ENCODE assay signal across 8 mouse cellular contexts in genomic region chr2:74426746-74427145, GRCm38 (mm10).
A peak's percentile ranks its signal among the peaks of the same experiment; 100 is the strongest.
DNase-seq lines count a peak whose midpoint lies in the region; ATAC-seq and TF ChIP-seq lines count a peak whose summit lies in the region.

No protein-coding gene starts in this region.

- WGBS in forebrain, embryonic 13.5 days: 3% methylated on average over 15 of the region's 15 CpGs
- 18% methylated on average over 15 of the region's 15 CpGs for WGBS in olfactory bulb, adult 2 months

- peak overlapping the region; percentile 52 for H3K4me2 ChIP-seq in forebrain, embryonic 13.5 days

- DNase-seq in gastrocnemius, postnatal 14 days: peak; percentile 26
- DNase-seq in gastrocnemius, postnatal 36 days: no peak
- peak; percentile 23 to 34 for DNase-seq in layer of hippocampus, postnatal 25 days (ENCODE audit: extremely low spot score in 1 of 2, low spot score in 1 of 2)
- DNase-seq in adrenal gland, postnatal 36 days: no peak
- DNase-seq in thymus, postnatal 25 days: no peak
- no peak for DNase-seq in adrenal gland, adult 8-10 months

- 0 out of 2 replicates have a peak overlapping the region, but pooled peaks have one; percentile 40 for H3K9ac ChIP-seq in forebrain, embryonic 13.5 days

- intact Hi-C loops in gastrocnemius, postnatal 14 days (cut with DNase I; ENCODE audit: low total_unique reads): no loop called here
- intact Hi-C loops in gastrocnemius, postnatal 36 days (cut with DNase I): no loop called here

- H3K9me3 ChIP-seq in forebrain, embryonic 13.5 days (replicated peaks): no peaks in the 10 kb centered on the region

- no peaks in the 10 kb centered on the region; the same call in 1 of the 2 replicates for H3K27me3 ChIP-seq in forebrain, embryonic 13.5 days

- no peak for TF ChIP-seq CTCF in olfactory bulb, adult 2 months (IDR thresholded peaks at IDR 0.05; ENCODE audit: insufficient read depth, low read depth, low read length)

- peak; percentile 100 for ATAC-seq in forebrain, embryonic 13.5 days

- peak overlapping the region; percentile 85 for H3K27ac ChIP-seq in forebrain, embryonic 13.5 days
- 0 out of 2 replicates have a peak overlapping the region, but pooled peaks have one; percentile 34 for H3K27ac ChIP-seq in olfactory bulb, adult 2 months (ENCODE audit: insufficient read depth, low read depth, low read length)

- H3K4me1 ChIP-seq in forebrain, embryonic 13.5 days: peaks cover 29% of the 10 kb centered on the region
- peaks cover 5% of the 10 kb centered on the region for H3K4me1 ChIP-seq in olfactory bulb, adult 2 months (ENCODE audit: control insufficient read depth, insufficient read depth, low read length)

- no peak for TF ChIP-seq POLR2A in olfactory bulb, adult 2 months (IDR thresholded peaks at IDR 0.05; ENCODE audit: insufficient read depth, low read depth, low read length)

- H3K36me3 ChIP-seq in forebrain, embryonic 13.5 days (ENCODE audit: poor library complexity, severe bottlenecking): no peaks in the 10 kb centered on the region

- peak overlapping the region; percentile 15; the same call in 1 of the 2 replicates for H3K4me3 ChIP-seq in forebrain, embryonic 13.5 days
- H3K4me3 ChIP-seq in olfactory bulb, adult 2 months (ENCODE audit: insufficient read depth, low read depth, low read length): no peak overlapping the region

Comparison
In these comparisons a context has a peak if more than half of its experiments do, and no peak if none do; other contexts are left out.
1. DNase-seq: peak in gastrocnemius, postnatal 14 days (single experiment) and layer of hippocampus, postnatal 25 days (2 of 2); none in gastrocnemius, postnatal 36 days (0 of 2), adrenal gland, postnatal 36 days (0 of 2), thymus, postnatal 25 days (single experiment) and adrenal gland, adult 8-10 months (single experiment).